Comparison of ENCODE assay signal across 9 mouse cellular contexts in the genomic region with DNA sequence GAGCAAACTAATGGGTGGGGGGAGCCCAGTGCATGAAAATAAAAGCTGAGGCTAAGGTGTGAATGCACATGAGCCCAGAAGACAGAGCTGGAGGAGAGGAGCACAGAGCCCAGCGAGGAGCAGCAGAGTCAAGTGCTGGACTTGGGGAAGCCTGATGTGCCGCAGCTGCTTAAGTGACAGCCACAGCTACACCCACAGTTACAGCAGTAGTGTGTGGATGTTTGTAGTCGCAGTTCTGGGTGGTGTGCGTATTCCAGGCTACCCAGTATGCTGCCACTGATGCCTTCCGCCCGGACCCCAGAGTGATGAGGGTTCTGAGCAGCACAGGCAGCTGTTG.
A peak's percentile ranks its signal among the peaks of the same experiment; 100 is the strongest.
DNase-seq lines count a peak whose midpoint lies in the region.
"Had no signal": no experiment of that assay in that cellular context is flagged by ENCODE, and none has a peak within 500 bp of the region (broad histone marks: within the 10 kb centered on the region; RNA-seq: fewer than 3 reads in every experiment).

No protein-coding gene starts in this region.

- no peak for DNase-seq in heart, embryonic 10.5 days (ENCODE audit: low spot score)
- DNase-seq in heart, postnatal 25 days (ENCODE audit: low spot score) = no peak
- peak; percentile 26 for DNase-seq in urinary bladder, postnatal 14 days (ENCODE audit: low spot score)
- no peak for DNase-seq in urinary bladder, postnatal 25 days (ENCODE audit: low spot score)
- DNase-seq in kidney, postnatal 4 days = peak; percentile 64 to 69
- peak; percentile 55 for DNase-seq in thymus, postnatal 4 days
- no peak for DNase-seq in cerebellum, adult 9-10 months
- no peak for DNase-seq in embryo, embryonic 10.5 days (ENCODE audit: low spot score)

- no peaks in the 10 kb centered on the region for H3K9me3 ChIP-seq in heart, embryonic 10.5 days
- H3K9me3 ChIP-seq: midbrain, embryonic 12.5 days had no signal

- no peak overlapping the region for H3K4me3 ChIP-seq in heart, embryonic 10.5 days
- H3K4me3 ChIP-seq: midbrain, embryonic 12.5 days had no signal

- 76% methylated on average over 6 of the region's 6 CpGs for WGBS in heart, embryonic 10.5 days

- peak overlapping the region; percentile 69; the same call in 1 of the 2 replicates for H3K27ac ChIP-seq in heart, embryonic 10.5 days
- H3K27ac ChIP-seq: midbrain, embryonic 12.5 days had no signal

- intact Hi-C loops in heart, postnatal 25 days (cut with DNase I) = no loop called here

- H3K4me1 ChIP-seq in heart, embryonic 10.5 days = peaks cover 42% of the 10 kb centered on the region

- no peaks in the 10 kb centered on the region for H3K36me3 ChIP-seq in heart, embryonic 10.5 days

- H3K27me3 ChIP-seq in heart, embryonic 10.5 days (ENCODE audit: insufficient read depth, poor library complexity, severe bottlenecking) = no peaks in the 10 kb centered on the region
- H3K27me3 ChIP-seq: midbrain, embryonic 12.5 days had no signal

Comparison
In these comparisons a context has a peak if more than half of its experiments do, and no peak if none do; other contexts are left out.
1. DNase-seq: peak in urinary bladder, postnatal 14 days (single experiment), kidney, postnatal 4 days (2 of 2) and thymus, postnatal 4 days (single experiment); none in heart, embryonic 10.5 days (single experiment), heart, postnatal 25 days (single experiment), urinary bladder, postnatal 25 days (single experiment), cerebellum, adult 9-10 months (single experiment) and embryo, embryonic 10.5 days (single experiment).